Mouse (Mus musculus) ZHBTc4 (cell line): ENCODE results near the gene Lix1l.
A peak's percentile ranks its signal among the peaks of the same experiment; 100 is the strongest.

Experiments used
- DNase-seq: peaks from one replicate; pipeline ENCODE4 v3.0.0-alpha.2; 2011; ENCODE audit warnings: low read depth, low spot score

Gene Lix1l

DNA sequence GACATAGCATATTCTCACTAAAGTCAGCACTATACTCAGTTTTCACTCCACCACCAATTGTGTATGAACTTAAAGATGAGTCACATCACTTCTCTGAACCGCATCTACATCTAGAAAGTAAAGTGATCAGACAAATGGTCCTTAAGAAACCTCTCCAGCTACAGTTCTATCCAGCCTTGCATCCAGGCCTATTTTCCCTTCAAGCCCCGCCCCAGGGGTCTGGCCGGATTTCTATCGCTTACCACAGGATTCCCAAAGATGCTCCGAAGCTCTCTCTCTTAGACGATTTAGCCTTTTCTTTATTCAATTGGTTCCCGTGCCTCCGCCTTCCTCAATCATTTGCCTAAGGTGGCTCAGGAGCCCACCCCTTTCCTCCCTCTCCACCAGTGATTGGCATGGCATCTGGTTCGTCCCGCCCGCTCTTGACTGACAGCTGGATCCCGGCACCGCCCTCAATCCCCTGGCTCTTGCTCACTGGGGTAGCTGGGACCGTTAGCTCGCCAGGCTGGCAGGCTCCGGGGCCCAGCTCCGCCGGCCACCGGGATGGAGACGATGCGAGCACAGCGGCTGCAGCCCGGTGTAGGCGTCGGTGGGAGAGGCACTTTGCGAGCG is at the start of gene Lix1l:
Lix1l (plus strand) TSS at position 511 of the 612 bp plus-strand sequence.
- peak; percentile 99 for DNase-seq

DNA sequence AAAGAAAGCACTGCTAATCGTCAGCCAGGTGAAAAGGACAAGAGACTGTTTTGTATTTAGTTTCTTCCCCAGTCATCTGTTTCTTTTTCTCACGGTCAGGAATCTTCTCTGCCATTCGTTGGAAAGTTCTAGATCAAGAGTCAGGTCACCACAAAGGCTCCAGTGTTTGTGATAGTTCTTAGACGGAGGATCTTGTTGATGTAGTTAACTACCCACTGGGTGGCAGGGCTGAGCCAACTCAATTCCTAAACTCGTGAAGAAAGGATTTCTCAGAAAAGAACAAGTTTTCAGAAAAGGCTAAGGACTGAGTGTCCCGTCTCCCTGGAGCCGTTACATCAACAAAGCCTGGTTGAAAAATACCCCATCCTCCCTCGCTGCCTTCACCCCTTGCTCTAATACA is 49.7 kb upstream of the Lix1l start:
- peak; percentile 79 for DNase-seq

DNA sequence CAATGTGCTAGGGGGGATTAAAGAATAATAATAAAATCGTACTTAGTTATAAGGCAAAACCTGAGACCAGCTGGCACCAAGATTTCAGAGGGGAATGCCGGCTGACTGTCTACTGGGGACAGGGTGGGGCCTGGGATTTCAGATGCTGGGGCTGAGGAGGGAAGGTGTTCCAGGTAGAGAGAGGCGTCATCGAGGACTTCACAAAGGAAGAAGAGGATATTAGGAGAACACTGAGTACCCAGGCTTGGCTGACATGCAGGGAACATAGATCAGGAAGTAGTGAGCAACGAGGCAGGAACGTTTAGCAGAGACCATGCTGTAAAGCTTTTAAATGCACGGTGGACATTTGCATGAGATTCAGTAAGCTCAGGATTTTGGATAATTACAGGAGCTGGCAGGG is 49.1 kb upstream of the Lix1l start:
- DNase-seq: no peak

DNA sequence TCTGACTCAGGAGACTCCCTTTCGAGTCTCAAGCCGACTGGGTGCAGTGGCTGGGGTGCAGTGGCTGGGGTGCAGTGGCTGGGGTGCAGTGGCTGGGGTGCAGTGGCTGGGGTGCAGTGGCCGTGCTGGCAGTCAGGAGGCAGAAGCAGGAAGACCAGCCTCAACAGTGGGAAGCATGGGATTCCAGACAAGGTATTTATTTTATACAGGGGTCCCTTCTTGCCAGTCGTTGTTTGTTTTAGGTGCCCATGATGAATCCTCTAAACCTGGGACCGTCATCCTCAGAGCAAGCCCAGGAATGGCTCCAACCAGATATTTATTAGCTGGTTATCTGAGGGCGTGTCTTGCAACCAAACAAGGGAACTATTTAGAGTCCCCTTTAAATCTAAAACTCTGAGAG is 47.3 kb upstream of the Lix1l start:
- DNase-seq: no peak

DNA sequence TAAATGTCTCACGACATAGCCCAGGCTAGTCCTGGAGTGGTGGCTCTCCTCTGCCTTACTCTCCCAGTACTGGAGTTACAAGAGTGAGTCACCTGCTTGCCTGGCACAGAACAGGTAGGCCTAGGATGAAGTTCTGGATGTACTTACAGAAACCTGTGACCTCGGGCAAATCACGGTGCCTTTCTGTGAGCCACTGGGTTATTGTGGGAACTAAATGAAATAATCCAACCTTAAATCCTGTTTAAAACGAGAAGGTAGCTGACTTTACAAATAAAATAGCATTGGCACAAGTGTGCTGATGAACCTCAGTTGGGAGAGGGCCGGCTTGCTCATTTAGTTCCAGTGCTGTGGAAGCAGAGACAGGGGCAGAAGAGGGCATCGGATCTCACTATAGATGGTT is 46.7 kb upstream of the Lix1l start:
- DNase-seq: no peak

DNA sequence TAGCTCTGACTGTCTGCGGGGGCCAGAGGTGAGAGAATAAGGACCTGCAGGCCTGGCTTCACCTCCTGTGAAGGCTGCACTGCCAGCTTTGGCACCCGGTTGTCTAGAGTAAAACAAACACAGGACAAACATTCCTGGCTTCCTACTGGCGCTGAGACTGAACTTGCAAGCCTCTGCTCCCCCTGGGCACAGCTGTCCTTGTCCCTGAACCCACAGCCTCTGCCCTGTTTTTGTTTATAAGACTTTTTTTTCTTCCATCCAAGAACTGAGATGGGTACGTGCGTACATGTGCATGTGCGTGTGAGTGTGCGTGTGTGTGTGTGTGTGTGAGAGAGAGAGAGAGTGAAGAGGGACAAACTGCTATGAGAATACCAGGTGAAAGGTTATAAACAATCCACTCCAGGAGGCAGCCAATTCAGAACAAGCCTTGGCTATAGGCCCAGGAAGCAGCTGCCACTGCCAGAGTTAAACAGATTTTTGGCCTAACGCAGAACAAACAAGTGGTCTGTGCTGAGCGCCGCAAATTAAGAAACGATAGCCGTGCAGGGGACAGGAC is 45.8 kb upstream of the Lix1l start:
- DNase-seq: no peak

DNA sequence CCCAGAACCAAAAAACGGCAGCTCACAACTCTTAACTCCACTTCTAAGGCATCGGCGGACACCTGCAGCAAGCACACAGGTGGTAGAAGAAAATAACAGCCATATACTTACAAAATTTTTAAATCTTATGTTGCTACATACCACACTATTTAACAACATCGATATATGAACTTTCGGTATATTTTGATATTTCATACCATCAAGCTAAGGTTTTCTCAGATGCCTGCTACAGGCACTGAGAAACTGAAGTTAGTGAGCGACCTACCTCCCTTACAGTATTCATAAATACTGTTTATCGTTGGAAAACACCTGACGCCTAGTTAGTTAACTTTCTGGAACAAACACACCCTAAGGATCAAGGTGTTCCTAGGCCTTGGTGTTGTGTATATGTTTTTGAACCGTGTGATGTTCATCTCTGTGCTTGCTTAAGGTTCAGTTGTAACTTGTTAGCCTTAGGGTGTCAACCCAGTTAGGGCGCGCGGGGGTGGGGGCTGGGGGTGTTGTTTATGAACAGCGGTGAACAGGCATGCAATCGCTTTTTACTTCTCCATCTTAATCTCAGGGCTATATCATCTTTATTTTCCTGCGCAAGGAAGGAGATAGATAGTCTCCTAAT is 44.8 kb upstream of the Lix1l start:
- no peak for DNase-seq

DNA sequence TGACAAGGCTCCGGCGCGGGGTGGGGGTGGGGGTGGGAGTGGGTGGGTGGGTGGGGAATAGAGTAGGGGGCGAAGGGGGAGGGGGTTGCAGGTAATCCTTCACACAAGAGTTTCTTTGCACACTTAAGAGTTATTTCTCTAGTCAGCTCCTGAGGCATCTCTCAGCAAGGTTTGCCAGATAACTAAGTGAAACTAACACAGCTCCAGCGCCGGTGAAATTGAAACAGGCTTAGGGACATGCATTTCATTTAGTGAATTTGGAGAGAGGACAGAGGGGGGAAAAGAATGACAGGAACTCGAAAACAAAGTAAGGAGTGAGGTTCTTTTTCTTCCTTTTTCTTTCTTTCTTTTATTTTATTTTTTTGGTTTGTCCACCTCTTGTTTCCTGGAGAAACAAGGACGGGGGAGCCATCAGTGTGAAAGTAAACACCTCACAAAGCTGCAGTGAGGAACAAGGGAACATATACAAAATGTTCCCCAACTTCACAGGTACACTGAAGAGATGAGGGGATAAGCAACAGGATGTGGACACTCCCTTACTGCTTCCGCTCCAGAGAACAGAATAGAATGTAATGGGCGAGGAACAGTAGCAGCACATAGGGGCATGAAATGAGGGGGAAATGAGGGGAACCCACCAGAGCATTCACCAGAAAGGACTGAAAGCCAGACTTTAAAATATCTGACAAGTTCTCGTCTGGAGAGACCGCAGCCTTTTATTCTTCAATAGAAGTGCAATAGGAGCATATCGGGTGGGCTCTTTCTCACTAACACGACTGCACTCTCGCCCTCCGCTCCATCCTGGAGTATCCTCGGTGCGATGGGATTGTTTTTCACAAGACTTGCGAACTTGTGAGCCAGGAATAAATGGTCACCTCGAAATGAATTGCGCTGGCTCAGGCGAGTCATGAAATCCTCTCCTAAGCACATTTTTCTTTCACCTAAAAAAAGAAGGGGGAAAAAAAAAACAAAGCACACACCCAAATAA is 44.0 kb upstream of the Lix1l start:
- DNase-seq: no peak

DNA sequence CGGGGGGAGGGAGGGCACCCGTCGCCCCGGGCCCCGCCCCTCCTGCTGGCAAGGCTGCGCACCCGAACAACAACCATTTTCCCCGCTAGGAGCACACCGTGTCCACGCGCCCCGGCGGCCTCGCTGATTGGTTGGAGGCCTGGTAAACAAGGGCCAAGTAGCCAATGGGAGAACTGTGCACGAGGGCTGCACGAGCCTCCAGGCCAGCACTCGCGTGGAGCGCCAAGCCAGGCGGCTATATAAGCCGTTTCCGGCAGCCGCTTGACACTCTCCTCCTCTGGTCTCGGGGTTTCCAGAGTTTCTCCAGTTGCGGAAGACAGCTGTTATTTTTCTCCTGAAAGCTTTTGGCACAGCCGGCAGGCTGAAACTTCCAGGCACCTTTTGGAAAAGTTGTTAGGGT is 43.3 kb upstream of the Lix1l start, which contains the start of gene Txnip:
Txnip (plus strand) TSS at position 264 of the 400 bp plus-strand sequence.
- peak; percentile 100 for DNase-seq

DNA sequence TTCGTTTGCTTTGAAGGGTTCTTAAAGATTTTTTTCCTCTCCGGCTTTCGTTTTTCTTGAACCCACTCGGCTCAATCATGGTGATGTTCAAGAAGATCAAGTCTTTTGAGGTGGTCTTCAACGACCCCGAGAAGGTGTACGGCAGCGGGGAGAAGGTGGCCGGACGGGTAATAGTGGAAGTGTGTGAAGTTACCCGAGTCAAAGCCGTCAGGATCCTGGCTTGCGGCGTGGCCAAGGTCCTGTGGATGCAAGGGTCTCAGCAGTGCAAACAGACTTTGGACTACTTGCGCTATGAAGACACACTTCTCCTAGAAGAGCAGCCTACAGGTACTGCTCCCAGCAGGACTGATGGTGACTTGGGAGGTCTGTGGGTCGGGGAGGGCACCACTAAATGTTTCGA is 42.8 kb upstream of the Lix1l start:
- DNase-seq: no peak

DNA sequence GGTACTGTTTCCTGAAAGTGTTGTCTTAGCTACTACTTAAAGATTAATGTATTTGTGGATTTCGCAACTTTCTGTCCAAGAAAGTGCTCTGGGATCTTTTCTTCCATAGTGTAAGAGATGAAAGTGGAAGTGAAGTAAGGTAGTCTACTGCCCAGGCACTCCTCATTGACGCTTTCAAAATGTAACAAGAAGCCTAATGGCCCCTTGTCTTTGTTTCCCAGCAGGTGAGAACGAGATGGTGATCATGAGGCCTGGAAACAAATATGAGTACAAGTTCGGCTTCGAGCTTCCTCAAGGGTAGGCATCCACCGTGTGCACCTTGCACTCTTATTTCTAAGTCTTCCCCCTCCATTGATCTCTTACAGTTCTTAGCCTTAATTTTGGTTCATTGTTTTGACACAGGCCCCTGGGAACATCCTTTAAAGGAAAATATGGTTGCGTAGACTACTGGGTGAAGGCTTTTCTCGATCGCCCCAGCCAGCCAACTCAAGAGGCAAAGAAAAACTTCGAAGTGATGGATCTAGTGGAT is 42.2 kb upstream of the Lix1l start:
- no peak for DNase-seq

DNA sequence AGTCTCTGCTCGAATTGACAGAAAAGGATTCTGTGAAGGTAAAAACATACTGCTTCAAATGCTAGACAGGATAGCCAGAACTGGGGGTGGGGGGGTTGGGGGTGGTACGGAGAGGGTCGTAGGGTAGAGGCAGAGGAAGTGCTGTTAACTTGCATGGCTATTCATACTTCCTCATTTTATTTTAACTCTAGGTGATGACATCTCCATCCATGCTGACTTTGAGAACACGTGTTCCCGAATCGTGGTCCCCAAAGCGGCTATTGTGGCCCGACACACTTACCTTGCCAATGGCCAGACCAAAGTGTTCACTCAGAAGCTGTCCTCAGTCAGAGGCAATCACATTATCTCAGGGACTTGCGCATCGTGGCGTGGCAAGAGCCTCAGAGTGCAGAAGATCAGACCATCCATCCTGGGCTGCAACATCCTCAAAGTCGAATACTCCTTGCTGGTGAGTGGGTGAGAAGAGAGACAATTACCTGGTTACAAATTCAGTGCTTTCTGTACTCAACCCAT is 41.5 kb upstream of the Lix1l start:
- no peak for DNase-seq

DNA sequence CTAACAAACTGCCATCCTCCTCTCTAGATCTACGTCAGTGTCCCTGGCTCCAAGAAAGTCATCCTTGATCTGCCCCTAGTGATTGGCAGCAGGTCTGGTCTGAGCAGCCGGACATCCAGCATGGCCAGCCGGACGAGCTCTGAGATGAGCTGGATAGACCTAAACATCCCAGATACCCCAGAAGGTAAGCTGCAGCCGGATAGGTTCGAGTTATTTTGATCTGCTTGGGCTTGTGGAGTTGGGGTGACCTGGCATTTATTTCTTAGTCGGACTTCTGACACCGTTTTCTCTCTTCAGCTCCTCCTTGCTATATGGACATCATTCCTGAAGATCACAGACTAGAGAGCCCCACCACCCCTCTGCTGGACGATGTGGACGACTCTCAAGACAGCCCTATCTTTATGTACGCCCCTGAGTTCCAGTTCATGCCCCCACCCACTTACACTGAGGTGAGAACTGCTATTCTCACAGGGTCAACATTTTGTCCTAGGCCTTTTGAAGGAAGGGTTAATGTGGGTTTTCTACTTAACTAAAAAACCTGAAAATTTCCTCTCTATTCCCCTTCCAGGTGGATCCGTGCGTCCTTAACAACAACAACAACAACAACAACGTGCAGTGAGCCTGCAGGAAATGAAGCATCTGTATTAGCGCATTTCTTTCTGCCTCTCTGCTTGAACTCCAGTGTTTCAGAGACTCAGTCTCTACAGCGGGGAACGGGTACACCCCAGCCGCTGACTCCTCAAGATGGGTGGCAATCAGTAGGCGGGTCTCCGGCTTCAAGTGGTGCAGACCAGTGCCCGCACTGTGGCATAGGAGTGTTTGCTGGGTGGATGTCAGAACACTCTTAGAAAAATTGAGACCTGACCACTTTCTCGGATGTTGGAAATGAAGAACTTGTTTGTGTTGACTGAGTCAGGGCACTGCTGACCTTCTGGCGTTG is 40.8 kb upstream of the Lix1l start:
- no peak for DNase-seq

DNA sequence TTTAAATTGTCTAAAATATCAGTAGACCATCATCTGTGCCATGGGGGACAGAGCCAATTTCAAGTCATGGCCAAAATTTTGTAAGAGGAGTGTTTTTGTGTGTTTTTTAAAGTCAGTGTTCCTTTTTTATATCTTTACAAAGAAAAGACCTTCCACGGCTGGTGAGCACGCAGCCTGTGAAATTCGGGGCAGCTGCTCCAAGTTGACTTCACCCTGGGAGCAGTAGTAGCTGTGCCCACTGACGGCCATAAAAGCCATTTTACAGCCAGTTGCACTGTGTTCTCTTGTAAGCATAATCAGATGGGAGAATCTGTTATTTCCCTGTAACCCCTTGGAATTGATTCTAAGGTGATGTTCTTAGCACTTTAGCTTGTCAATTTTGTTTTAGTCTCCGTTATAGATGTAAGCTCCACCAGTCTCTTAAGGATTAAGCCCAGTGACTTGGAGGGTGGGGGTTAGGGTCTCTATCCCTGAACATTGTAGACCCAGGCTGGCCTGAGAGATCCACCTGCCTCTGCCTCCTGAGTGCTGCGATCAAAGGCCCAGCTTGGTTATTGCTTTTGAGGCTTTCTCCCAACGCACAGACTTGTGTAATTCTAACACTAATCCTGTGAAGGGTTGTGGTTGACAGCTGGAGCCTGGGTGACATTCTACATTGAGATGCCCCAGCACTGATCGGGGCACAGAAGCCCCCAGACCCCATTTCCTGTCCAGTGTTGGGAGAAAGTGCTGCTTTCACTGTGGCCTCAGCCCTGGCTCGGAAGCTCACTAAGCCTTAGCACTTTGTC is 39.9 kb upstream of the Lix1l start:
- no peak for DNase-seq

DNA sequence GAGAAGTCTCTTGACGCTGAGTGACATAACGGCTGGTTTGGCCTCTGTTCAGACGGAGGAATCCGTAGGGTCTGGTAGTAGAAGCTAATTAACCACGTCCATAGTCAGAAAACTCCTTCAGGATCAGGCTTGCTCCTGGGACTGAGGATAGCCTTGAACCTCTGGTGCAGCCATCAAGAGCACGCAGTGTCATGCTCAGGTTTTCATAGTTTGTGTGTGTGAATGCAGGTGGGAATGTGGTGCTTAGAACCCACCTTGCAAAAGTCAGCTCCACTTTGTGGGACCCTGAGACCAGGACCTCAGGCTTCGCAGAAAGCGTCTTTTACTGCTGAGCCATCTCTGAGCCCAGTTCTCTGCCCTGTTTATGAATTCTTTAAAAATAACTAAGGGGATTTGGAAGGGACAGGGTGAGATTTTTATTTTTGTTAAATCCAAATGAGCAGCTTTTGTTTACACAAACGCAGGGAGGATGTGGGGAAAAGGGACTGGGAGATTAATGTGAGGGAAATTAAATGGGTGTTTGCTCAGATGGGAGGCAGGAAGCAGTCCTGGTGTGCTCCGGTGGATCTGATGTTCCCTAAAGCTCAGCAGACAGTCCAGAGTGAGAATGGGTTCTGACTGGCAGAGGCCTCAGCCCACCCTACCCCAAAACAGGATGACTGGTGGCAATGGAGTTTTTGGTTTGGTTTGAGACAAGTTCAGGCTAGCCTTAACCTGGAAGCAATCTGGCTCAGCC is 38.8 kb upstream of the Lix1l start:
- DNase-seq: no peak

DNA sequence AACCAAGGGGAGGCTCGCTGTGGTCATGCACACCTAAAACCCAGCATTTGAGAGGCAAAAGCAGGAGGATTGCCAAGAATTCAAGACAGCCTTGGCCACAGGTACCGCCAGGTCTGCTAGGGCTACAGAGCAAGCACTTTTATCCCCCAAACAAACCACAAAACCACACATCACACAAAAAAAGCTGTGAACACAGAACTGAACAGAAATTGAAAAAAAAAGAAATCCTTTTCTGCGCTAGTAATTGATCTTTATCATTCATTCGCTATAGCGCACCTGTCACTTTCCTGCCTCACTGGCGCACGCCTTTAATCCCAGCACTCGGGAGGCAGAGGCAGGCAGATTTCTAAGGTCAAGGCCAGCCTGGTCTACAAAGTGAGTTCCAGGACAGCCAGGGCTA is 37.7 kb upstream of the Lix1l start:
- DNase-seq: no peak

DNA sequence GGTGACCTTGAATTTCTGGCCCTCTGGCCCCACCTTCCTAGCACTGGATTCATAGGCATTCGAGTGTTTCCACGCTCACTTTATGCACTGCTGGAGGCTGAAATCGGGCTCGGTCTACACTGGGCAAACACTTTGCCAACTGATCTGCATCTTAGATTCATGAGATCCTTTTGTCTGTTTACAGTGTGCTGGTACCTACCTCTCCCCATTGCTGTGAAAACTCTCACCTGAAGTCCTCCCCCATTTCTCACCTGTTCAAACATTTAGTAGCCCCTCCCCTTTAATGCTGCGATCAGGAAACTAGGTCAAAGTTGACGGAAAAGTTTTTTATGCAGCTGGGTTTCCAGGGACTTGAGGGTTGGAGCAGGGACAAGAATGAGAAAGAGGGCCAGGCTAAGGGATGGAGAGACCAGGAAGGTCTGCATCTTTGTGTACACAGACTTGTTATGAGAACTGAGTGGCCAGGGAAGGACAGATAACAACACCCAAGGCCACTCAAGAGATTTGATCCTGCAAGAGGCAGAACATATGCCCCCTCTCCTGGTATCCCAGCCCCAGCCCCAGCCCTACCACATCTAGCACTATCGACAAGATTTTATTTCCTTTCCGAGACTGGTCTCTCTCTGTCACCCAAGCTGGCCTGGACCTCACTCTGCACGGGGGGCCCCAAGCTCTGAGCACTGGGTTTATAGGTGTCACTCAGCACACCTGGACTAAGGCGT is 36.9 kb upstream of the Lix1l start:
- no peak for DNase-seq

DNA sequence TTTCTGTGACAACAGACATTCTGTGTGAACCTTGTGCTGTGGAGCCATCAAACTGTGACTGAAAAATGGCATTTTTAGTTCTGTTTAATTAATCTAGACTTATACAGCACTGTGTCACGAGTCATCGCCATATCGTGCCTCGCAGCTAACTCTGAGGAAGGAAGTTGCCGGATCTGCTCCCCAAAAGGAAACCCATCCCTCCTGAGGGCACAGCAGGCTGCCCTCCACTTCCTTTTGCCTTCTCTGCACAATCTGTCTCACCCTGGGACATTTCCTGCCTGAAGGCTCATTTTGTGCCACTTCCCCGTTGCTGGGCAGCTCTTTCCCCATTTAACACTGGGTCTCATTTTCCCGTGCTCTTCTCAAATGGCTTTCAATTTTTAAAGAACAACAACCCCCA is 36.3 kb upstream of the Lix1l start:
- DNase-seq: no peak
